Mouse (Mus musculus): ENCODE measurements at regions not wholly inside any gene's neighbourhood (a gene's known extent, or its start where the extent isn't known, plus 50 kb on each side); places are given as distances from the start of the nearest gene placed in this dataset.

DNA sequence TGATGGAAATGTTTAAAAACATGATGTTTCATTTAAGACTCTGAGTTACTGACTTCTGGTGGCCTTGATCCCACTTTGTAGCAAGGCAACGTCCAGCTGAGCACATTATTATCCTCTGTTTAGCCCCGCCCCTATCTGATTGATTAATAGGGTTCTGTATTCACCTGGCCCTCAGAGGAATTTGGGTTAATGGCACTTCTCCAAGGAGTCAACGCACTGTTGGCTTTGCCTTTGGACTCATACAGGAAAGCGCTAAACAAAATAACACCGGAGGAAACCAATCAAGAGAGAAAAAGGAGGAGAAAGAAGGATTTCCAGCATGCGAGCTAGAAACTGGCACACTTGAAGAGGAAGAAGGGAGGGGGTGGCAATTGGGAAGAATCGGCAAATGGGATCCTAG lies 497.1 kb downstream of the Nedd1 start:
- no peaks in the 10 kb centered on the region for H3K4me1 ChIP-seq (ENCODE audit: control insufficient read depth, insufficient read depth, low read length)
- no peak overlapping the region for H3K27ac ChIP-seq (ENCODE audit: insufficient read depth, low read length)
- TF ChIP-seq POLR2A (IDR thresholded peaks at IDR 0.05; ENCODE audit: low read depth, low read length) = no peak
- TF ChIP-seq CTCF (IDR thresholded peaks at IDR 0.05; ENCODE audit: borderline replicate concordance, insufficient read depth, low read length) = no peak
- no peak overlapping the region for H3K4me3 ChIP-seq (ENCODE audit: insufficient read depth, low read length)

DNA sequence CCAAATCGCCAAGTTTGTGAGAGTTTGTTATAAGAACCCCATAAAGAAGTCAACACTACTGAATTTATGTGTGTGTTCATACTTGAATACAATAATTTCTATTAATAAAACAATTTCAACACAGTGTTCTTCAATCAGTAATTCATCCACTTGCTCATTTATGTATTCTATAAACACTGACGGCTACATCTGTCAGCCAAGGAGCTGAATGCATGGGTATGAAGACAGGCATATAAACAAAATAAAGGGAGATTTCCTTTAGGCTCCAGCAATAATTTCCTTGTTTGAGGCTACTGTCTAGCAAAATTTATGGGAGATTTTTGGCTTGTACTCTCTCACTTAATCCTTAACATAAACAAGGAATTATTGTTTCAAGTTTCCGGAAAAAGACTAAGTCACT lies 502.9 kb downstream of the Nedd1 start:
- H3K4me1 ChIP-seq (ENCODE audit: control insufficient read depth, insufficient read depth, low read length) = no peaks in the 10 kb centered on the region
- no peak overlapping the region for H3K27ac ChIP-seq (ENCODE audit: insufficient read depth, low read length)
- TF ChIP-seq POLR2A (IDR thresholded peaks at IDR 0.05; ENCODE audit: low read depth, low read length) = no peak
- TF ChIP-seq CTCF (IDR thresholded peaks at IDR 0.05; ENCODE audit: borderline replicate concordance, insufficient read depth, low read length) = no peak
- H3K4me3 ChIP-seq (ENCODE audit: insufficient read depth, low read length) = no peak overlapping the region

DNA sequence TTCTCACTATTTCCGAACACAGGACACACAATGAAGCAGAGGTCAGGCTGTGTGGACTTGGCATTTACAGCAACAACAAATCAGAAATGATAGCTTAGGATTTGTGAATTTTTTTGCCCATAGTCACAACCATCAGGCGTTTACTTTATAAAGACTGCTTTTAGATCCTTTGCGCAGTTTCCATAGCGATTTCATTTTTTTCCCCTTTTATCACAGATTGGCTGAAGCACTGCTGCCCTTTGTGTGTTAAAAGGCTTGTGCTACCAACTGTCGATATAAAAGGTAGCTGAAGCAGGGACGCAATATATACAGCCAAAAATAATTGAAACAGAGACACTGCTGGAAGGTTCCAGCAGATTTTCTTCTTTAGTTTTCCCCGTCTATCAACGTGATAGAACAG lies 551.4 kb downstream of the Nedd1 start:
- no peak overlapping the region for H3K27ac ChIP-seq (ENCODE audit: insufficient read depth, low read length)
- H3K4me3 ChIP-seq (ENCODE audit: insufficient read depth, low read length) = no peak overlapping the region

DNA sequence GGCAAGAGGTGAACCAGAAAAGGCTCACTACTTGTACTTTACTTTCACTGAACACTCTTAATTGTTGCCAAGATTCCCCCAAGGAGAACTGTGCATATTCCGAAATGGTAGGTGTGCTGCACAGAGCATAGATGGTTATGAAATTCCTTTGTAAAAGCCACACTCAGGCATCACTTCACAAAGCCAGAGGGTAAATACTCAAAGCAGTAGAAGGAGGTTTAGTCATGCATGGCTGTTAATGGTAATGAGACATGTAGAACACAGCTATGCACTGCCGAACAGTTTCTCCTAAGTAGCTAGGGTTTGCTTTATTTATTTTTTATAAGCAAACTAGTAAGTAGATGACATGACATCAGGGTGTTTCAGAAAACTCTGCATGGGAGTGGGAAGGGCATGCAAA lies 556.2 kb downstream of the Nedd1 start:
- H3K4me1 ChIP-seq (ENCODE audit: control insufficient read depth, insufficient read depth, low read length) = no peaks in the 10 kb centered on the region
- no peak for TF ChIP-seq CTCF (IDR thresholded peaks at IDR 0.05; ENCODE audit: borderline replicate concordance, insufficient read depth, low read length)
- no peak for TF ChIP-seq POLR2A (IDR thresholded peaks at IDR 0.05; ENCODE audit: low read depth, low read length)
- no peak overlapping the region for H3K4me3 ChIP-seq (ENCODE audit: insufficient read depth, low read length)
- H3K27ac ChIP-seq (ENCODE audit: insufficient read depth, low read length) = no peak overlapping the region

More for the DNA sequence above, 551.4 kb downstream of the Nedd1 start:
- H3K4me1 ChIP-seq (ENCODE audit: control insufficient read depth, insufficient read depth, low read length) = no peaks in the 10 kb centered on the region
- TF ChIP-seq CTCF (IDR thresholded peaks at IDR 0.05; ENCODE audit: borderline replicate concordance, insufficient read depth, low read length) = no peak
- TF ChIP-seq POLR2A (IDR thresholded peaks at IDR 0.05; ENCODE audit: low read depth, low read length) = no peak

DNA sequence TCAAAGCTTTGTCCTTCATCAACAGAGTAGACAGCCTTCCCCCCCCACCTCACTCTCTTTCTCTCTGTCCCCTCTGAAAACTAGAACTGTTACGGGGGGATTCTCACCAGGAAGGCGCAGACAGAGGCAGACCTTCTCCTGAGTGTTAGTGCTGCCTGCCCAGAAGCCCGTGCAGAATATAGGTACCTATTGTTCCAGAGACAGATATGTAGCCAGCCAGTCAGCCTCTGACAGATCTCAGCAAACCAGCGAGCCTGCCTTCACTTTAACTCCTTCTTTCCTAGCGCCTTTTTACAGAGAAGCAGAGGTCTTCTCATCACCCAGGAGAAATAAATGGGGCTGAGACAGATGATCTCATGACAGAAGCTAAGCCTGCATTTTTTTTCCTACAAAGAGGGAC lies 557.2 kb downstream of the Nedd1 start:
- Histone ChIP-seq H3K27ac (ENCODE audit: insufficient read depth, low read length) (no peak overlapping the region), H3K4me3 (ENCODE audit: insufficient read depth, low read length) (no peak overlapping the region), H3K4me1 (ENCODE audit: control insufficient read depth, insufficient read depth, low read length) (peaks cover 2% of the 10 kb centered on the region; the same call in 1 of the 2 replicates)
- TF ChIP-seq CTCF (IDR thresholded peaks at IDR 0.05; ENCODE audit: borderline replicate concordance, insufficient read depth, low read length) = no peak
- TF ChIP-seq POLR2A (IDR thresholded peaks at IDR 0.05; ENCODE audit: low read depth, low read length) = no peak

DNA sequence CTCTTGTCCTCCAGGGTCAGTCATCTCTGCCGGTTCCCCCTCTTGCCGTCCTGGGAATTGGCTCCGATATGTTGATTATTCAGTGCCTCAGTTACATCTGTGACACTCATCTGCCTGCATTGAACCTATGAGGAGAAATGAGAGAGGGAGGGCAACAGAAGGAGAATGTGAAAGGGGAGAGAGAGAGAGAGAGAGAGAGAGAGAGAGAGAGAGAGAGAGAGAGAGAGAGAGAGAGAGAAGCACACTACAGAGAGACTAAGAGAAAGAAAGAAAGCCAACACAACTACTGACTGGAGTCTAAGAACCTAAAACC lies 557.6 kb downstream of the Nedd1 start:
- TF ChIP-seq POLR2A (IDR thresholded peaks at IDR 0.05; ENCODE audit: low read depth, low read length) (no peak), CTCF (IDR thresholded peaks at IDR 0.05; ENCODE audit: borderline replicate concordance, insufficient read depth, low read length) (no peak)
- H3K4me1 ChIP-seq (ENCODE audit: control insufficient read depth, insufficient read depth, low read length) = peaks cover 2% of the 10 kb centered on the region; the same call in 1 of the 2 replicates
- no peak overlapping the region for H3K27ac ChIP-seq (ENCODE audit: insufficient read depth, low read length)
- no peak overlapping the region for H3K4me3 ChIP-seq (ENCODE audit: insufficient read depth, low read length)

DNA sequence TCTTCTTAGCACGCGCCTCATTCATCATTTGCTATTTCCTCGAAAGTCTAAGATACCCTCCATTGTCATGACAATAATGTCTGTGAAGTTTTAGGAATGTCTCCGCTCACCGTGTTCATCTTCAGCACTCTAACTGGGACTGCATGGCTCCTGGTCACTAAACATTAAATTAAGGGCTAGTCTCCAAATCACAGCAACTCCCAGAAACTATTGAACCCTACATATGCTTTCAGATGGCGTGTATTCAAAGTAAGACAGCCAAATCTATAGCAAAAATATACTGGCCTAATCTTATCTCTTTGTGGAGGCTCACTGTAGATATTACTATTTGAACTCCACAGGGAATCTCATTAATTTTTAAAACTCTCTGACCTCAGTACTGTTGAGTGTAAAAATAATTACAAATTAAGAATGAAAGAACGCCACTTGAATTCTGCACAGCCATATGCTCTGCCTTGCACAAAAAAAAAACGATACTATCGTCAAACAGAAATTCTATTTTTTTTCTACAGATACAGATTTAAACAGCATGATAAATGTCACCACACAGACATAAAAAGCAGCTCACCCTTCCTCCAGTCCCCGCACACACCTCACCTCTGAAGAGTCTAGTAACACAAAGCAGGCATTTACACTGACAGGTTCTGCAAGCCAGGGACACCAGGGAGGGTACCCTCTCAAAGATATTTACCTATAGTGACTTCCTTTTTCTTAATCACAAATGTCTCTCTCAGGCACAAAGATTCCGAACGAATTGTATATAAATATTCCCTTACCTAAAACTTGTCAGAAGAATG lies 558.2 kb downstream of the Nedd1 start:
- H3K27ac ChIP-seq (ENCODE audit: insufficient read depth, low read length) = no peak overlapping the region
- H3K4me1 ChIP-seq (ENCODE audit: control insufficient read depth, insufficient read depth, low read length) = peaks cover 2% of the 10 kb centered on the region; the same call in 1 of the 2 replicates
- TF ChIP-seq POLR2A (IDR thresholded peaks at IDR 0.05; ENCODE audit: low read depth, low read length) (no peak), CTCF (IDR thresholded peaks at IDR 0.05; ENCODE audit: borderline replicate concordance, insufficient read depth, low read length) (no peak)
- no peak overlapping the region for H3K4me3 ChIP-seq (ENCODE audit: insufficient read depth, low read length)

DNA sequence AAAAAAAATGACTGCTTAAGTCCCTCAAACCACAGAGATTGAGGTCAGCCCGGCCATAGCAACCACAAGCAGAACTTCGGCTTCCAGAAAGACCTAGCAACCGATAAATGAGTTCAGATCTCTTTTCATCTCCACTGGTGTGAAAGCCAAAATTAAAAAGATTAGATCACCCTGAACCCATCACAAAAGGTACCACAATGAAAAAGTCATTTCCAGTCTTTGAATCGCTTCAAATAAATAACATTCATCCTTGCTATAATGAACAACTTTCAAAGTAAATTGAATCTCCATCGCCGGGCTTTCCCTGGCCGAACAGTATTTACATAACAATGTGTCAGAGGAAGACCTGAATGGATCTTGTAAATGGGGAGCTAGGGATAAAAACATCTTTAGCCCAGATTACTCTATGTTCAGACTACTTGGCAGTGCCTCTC lies 559.1 kb downstream of the Nedd1 start:
- Histone ChIP-seq H3K4me1 (ENCODE audit: control insufficient read depth, insufficient read depth, low read length) (peaks cover 2% of the 10 kb centered on the region; the same call in 1 of the 2 replicates), H3K27ac (ENCODE audit: insufficient read depth, low read length) (no peak overlapping the region), H3K4me3 (ENCODE audit: insufficient read depth, low read length) (no peak overlapping the region)
- TF ChIP-seq CTCF (IDR thresholded peaks at IDR 0.05; ENCODE audit: borderline replicate concordance, insufficient read depth, low read length) (no peak), POLR2A (IDR thresholded peaks at IDR 0.05; ENCODE audit: low read depth, low read length) (no peak)

DNA sequence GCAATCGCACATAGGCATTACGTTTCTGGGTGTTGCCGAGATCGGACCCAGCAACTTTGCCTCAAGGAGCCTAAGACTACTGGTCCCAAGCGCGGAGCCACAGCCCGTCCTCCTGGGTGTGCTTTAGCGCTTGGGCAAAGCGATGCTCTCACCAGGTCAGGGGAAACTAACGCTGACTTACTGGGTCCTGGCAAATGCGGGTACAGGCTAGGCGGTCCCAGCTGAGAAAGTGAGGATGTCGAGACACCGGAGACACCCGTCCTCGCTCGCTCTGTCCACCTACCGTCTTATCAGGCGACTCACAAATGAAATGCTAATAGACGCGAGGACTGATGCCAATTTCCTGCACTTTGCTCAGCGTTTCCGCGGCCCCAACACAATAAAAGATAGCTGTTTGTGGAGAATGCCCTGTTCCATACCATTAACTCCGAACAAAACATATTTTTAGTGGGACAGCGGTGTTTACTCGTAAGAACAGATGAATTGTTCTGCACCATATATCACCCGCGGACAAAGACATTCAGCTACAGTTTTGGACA lies 559.7 kb downstream of the Nedd1 start:
- no peak overlapping the region for H3K27ac ChIP-seq (ENCODE audit: insufficient read depth, low read length)

DNA sequence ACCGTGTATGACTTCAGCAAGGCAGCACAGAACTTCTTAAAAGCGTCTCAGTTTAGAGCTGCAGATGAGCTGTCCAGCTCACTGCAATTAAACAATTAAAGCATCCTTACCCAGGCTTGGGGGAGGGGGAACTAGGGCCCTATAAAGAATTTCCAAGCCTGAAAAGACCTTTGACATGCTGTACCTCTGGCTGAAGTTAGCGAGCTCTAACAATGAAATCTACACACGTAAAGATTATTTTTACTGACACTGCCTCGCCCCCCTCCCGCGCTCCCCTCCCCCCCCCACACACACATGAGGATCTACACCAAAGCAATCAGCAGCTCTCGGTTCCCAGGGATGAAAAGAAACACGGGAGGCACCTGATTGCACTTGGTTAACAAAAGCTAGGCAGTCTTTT lies 560.7 kb downstream of the Nedd1 start:
- H3K4me3 ChIP-seq (ENCODE audit: insufficient read depth, low read length) = peak overlapping the region; percentile 40
- H3K4me1 ChIP-seq (ENCODE audit: control insufficient read depth, insufficient read depth, low read length) = peaks cover 8% of the 10 kb centered on the region; the same call in 1 of the 2 replicates
- TF ChIP-seq CTCF (IDR thresholded peaks at IDR 0.05; ENCODE audit: borderline replicate concordance, insufficient read depth, low read length) (no peak), POLR2A (IDR thresholded peaks at IDR 0.05; ENCODE audit: low read depth, low read length) (no peak)
- no peak overlapping the region for H3K27ac ChIP-seq (ENCODE audit: insufficient read depth, low read length)

More for the DNA sequence above, 559.7 kb downstream of the Nedd1 start:
- TF ChIP-seq CTCF (IDR thresholded peaks at IDR 0.05; ENCODE audit: borderline replicate concordance, insufficient read depth, low read length) (no peak), POLR2A (IDR thresholded peaks at IDR 0.05; ENCODE audit: low read depth, low read length) (0 out of 2 replicates have a peak, but pooled peaks have one; percentile 32)
- Histone ChIP-seq H3K4me3 (ENCODE audit: insufficient read depth, low read length) (peak overlapping the region; percentile 43), H3K4me1 (ENCODE audit: control insufficient read depth, insufficient read depth, low read length) (peaks cover 5% of the 10 kb centered on the region; the same call in 1 of the 2 replicates)
